8 mouse cellular contexts compared by ENCODE assay signal in genomic region chr11:101170811-101171610, GRCm38 (mm10). TPM values are rescaled to one million over a fixed set of nuclear protein-coding genes. Genes with fewer than 3 reads are reported as not detected.
DNase-seq lines count a peak whose midpoint lies in the region.

Gene Plekhh3, minus strand, starts transcription at chr11:101171351.

- H3K36me3 ChIP-seq in megakaryocyte, embryonic 14.5 days (replicated peaks; ENCODE audit: low read length): no peaks in the 10 kb centered on the region

- no peaks in the 10 kb centered on the region for H3K9me3 ChIP-seq in megakaryocyte, embryonic 14.5 days

- DNase-seq in WW6 (ENCODE audit: low read depth, low spot score): peak; percentile 87
- peak; percentile 93 to 94 for DNase-seq in cerebellum, postnatal 36 days
- DNase-seq in gastrocnemius, adult 8-10 months (ENCODE audit: low spot score in 2 of 2): peak; percentile 88 to 95
- DNase-seq in hindlimb bud, embryonic 11.5 days (ENCODE audit: extremely low spot score, low read depth, low spot score): peak; percentile 86
- peak; percentile 72 to 97 for DNase-seq in left cerebral cortex, adult 8-10 months (ENCODE audit: low spot score in 2 of 2)
- peak; percentile 98 to 99 for DNase-seq in right cerebral cortex, postnatal 10 days (ENCODE audit: low spot score in 2 of 2)
- peak; percentile 99 for DNase-seq in yolk sac, embryonic 10.5 days (ENCODE audit: low spot score)

- H3K4me1 ChIP-seq in megakaryocyte, embryonic 14.5 days: peaks cover 71% of the 10 kb centered on the region

- peak within 1 kb of the TSS; percentile 94 for H3K4me3 ChIP-seq in megakaryocyte, embryonic 14.5 days (replicated peaks)

- peaks cover 97% of the 10 kb centered on the region for H3K27me3 ChIP-seq in megakaryocyte, embryonic 14.5 days (replicated peaks)

RNA-seq across cellular contexts. Expression of gene Plekhh3, which starts in this region (rescaled TPM):
- total RNA-seq in gastrocnemius, adult 8-10 months (2022): 10 to 100 TPM; 25.6 to 38.5 (median 33.9) TPM
- total RNA-seq in left cerebral cortex, adult 8-10 months (2022): 10 to 100 TPM; 13.5 to 15.9 (median 15.3) TPM
- 2.3 and 6.6 TPM in 2 replicates for polyA plus RNA-seq in megakaryocyte, embryonic 14.5 days (2012; ENCODE audit: insufficient read depth, low replicate concordance)

Comparison
In these comparisons a context has a peak if more than half of its experiments do, and no peak if none do; other contexts are left out.
1. Peak in every context shown above with its lines: DNase-seq and H3K4me3 ChIP-seq.